Mouse (Mus musculus): Measurements from ENCODE around the gene Ppp1r14a. TPM values are rescaled to one million over a fixed set of nuclear protein-coding genes. Genes with fewer than 3 reads are reported as not detected.

The Ppp1r14a gene
- total RNA-seq, 2 experiments from 2014 or later = not detected

DNA sequence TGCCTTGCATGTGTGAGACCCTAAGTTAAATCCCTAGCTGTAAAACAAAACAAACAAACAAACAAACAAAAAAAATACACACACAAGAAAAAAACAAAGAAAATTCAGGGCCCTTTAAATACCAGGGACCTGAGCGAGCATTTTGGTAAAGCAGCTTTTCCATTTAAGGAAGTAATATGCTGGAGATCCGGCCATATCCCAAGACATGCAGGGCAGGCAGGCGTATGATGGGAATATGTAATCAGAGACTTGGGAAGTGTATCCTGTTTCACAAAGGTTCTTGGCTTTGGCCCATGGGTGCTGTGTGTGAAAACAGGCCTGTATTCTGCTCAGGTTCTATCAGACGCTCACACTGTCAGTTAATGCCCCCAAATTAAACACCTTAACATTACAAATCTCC is 11.6 kb upstream of the Ppp1r14a start:
- no peak for ATAC-seq (replicated peaks; ENCODE audit: poor library complexity, severe bottlenecking)

DNA sequence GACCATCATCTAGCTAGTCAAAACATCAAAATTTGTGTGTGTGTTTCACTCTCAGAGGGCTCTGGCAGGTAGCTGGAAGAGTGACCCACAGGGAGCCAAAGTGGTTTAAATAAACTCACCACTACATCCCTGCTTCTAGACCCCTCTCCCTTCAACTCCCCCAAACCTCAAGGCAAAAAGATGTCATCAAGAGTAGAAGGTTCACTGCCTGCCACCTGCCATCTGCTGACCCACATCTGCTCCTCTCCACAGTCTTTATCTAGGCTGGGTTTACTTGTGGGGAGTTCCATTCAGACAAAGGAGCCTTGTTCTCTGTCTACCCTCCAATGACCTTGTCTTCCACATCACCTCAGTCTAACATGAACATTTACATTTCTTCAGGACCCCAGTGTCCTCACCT is 9.8 kb upstream of the Ppp1r14a start:
- ATAC-seq (replicated peaks; ENCODE audit: poor library complexity, severe bottlenecking) = no peak

- ATAC-seq (replicated peaks; ENCODE audit: poor library complexity, severe bottlenecking) = no peak
Observed at GRCm38 (mm10) chr7:29279924-29280323, 9.2 kb upstream of the Ppp1r14a start.

GRCm38 (mm10) chr7:29280801-29281200 is 8.3 kb upstream of the Ppp1r14a start:
- peak; percentile 10; the same call in 1 of the 2 replicates for ATAC-seq (replicated peaks; ENCODE audit: poor library complexity, severe bottlenecking)

GRCm38 (mm10) chr7:29281201-29282073 is 7.7 kb upstream of the Ppp1r14a start, which contains the start of gene Spint2:
Spint2 (minus strand) TSS chr7:29281912.
- peak; percentile 67 for ATAC-seq (replicated peaks; ENCODE audit: poor library complexity, severe bottlenecking)

- peak; percentile 61 for ATAC-seq (replicated peaks; ENCODE audit: poor library complexity, severe bottlenecking)
Observed at GRCm38 (mm10) chr7:29282074-29282554, 7.0 kb upstream of the Ppp1r14a start.

GRCm38 (mm10) chr7:29283876-29284275 is 5.2 kb upstream of the Ppp1r14a start:
- ATAC-seq (replicated peaks; ENCODE audit: poor library complexity, severe bottlenecking) = no peak

DNA sequence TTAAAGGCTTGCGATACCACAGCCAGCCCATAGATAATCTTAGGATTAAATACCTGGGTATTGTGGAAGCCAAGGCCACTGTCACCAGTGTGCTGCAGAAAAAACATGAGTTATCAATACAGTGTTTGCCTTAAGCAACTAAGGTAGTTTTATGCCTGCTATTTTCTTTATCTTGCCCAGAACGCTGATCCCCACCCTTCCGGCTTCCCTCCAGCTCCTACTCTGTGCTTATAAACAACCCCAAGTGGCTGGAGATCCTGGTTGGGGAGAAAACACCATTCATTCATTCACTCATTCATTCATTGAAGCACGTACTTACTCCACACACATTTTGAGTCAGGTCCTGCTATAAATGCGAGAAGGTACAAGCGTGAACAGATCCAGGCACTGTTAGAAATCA is 4.6 kb upstream of the Ppp1r14a start:
- no peak for ATAC-seq (replicated peaks; ENCODE audit: poor library complexity, severe bottlenecking)

DNA sequence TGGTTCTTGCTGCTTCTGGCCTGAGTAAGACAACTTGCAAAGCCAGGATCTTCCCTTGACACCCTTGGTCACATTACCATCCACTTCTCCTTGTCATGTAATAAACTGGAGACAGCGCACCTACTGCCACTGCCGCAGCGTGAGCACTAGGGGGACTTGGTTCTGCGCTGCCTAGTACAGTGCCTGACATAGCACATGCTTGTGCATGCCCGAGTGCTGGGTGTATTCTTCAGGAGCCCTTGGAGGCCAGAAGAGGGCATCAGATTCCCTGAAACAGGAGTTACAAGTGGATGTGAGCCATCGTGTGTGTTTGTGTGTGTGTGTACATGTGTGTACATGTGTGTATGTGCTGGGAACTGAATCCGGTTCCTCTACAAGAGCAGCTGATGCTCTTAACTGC is 1.6 kb upstream of the Ppp1r14a start:
- ATAC-seq (replicated peaks; ENCODE audit: poor library complexity, severe bottlenecking) = peak; percentile 12; the same call in 1 of the 2 replicates

DNA sequence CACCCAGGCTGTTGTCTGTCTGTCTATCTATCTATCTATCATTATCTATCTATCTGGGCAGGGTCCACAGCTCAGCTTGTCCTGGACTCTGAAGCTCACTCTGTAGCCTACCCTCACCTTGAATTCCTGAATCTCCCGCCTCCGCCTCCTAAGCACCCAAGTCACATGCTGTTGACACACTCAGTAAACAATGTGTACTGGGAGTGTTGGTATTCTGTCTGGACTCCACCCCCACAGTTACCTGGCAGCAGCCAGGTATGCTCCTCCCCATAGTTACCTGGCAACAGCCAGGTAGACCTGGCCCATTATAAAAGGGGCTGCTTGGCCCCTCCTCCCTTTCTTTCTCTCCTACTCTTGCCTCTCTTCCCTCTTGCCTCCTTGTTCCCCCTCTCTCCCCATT is 1.0 kb upstream of the Ppp1r14a start:
- no peak for ATAC-seq (replicated peaks; ENCODE audit: poor library complexity, severe bottlenecking)

DNA sequence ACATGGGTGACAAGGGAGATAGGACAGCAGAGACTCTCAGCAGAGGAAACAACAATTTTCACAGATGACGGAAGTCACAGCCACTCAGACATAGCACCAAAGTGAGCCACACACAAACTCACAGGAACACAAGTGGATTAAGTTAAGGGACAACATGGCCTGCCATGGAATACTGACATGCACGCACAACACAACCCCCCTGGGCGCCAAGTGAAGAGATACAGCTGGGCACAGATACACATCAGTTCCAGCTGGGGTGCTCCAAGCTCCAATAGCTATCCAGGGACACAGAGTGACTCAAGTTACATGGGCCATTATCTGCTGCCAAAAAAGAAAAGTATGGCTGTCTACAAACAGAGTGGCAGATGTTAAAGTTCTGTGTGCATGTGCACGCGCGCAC is 748 bp downstream of the Ppp1r14a start:
- ATAC-seq (replicated peaks; ENCODE audit: poor library complexity, severe bottlenecking) = no peak

GRCm38 (mm10) chr7:29290691-29291485 is 1.8 kb downstream of the Ppp1r14a start:
- no peak for ATAC-seq (replicated peaks; ENCODE audit: poor library complexity, severe bottlenecking)

GRCm38 (mm10) chr7:29291616-29292457 is 2.7 kb downstream of the Ppp1r14a start:
- no peak for ATAC-seq (replicated peaks; ENCODE audit: poor library complexity, severe bottlenecking)

DNA sequence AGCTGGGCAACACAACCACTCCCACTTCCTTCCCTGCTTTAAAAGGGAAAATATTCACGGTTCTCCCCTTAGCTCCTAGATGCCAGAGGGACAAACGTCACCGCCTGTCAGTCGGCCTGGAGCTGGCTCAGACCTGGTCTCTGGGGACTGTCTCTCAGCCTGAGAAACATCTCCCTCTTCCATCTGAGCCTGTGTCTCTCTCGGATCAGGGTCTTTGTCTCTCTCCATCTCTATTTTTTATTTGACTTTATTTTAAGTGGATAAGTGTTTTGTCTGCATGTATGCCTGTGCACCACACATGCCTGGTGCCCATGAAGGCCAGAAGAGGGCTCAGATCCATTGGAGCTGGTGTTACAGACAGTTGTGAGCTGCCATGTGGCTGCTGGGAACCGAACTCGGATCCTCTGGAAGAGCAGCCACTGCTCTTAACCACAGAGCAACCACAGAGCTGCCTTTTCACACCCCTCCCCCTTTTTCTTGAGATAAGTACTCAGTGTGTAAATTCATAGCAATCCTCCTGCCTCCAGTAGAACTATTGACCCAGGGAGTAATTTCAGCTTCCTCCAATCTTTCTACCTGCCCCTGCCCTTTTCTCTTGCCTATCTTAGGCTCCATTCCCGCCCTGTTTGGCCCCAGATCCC is 3.5 kb downstream of the Ppp1r14a start:
- ATAC-seq (replicated peaks; ENCODE audit: poor library complexity, severe bottlenecking) = no peak

- ATAC-seq (replicated peaks; ENCODE audit: poor library complexity, severe bottlenecking) = no peak
Observed at GRCm38 (mm10) chr7:29293131-29294065, 4.3 kb downstream of the Ppp1r14a start.

DNA sequence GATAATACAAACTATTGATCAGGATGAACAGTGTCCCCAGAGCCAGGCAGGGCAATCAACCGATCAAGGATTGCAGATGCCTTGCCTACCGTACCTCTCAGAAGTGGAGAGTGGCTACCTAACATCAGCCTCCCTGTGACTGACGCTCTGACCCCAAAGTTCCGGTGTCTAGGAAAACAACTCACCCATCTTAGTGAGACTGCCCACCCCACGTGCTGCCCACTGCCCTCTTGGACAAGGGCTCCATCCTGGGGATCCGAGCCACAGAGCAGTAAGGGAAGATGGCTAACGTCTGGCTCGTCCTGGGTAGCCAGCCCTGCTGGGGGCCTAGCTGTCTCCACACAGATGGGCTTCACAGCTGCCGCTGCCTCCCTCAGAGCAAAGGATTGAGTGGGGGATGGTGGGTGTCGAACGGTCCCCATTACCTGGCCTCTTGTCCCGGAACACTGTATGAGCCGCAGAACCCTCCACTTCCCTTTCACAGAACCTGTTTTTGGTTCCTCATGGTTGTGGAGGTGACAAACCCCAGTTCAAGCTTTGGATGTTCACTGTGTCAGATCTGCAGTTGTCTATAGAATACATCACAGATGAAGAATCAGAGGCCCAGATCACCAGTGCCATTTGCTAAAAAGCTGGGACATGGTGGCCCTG is 5.1 kb downstream of the Ppp1r14a start:
- peak; percentile 40; the same call in 1 of the 2 replicates for ATAC-seq (replicated peaks; ENCODE audit: poor library complexity, severe bottlenecking)

DNA sequence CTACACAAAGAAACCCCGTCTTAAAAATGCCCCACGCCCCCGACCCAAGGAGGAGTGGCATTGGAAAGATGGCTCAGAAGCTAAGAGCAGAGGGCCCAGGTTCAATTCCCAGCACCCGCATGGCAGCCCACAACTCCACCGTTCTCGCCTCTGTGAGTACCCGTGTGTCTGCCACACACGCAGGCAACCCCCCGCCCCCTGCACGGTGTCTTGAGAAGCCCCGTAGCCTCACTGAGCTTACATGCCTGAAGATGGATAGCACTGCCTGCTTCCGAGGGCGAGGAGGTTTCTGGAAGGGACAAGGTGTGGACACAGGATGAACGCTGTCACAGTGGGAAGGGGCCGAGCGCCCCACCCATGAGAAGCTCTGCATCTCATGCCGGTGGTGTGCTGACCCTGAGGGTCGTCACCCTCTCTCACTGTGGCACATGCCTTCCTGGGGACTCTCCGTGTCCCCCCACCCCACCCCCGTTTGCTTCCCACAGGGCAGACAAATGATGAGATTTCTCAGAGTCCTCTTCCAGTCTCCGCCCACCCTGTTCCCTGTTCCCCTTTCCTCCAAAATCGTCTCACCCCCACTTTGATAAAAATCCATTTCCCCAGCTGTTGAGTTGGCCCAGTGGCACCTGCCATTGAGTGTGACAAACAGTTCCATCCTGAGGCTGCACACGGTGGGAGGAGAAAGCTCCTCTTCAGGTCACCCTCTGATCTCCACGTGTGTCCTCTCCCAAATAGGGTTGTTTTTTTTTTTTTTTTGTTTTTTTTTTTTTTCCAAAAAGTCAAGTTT is 6.9 kb downstream of the Ppp1r14a start:
- no peak for ATAC-seq (replicated peaks; ENCODE audit: poor library complexity, severe bottlenecking)

All from granulocyte monocyte progenitor cell, adult 5-6 weeks (primary cell).